Mouse (Mus musculus): Measurements from ENCODE around the gene Zfp536. TPM values are rescaled to one million over a fixed set of nuclear protein-coding genes. Genes with fewer than 3 reads are reported as not detected.
"Not testable (repeated sequence)": the region's sequence is repeated elsewhere in the genome, so short reads cannot be mapped to it uniquely, and the experiment has no call there.

Zfp536 gene
- polyA plus RNA-seq, 1 experiment from 2014 or later = 3.2 TPM

DNA sequence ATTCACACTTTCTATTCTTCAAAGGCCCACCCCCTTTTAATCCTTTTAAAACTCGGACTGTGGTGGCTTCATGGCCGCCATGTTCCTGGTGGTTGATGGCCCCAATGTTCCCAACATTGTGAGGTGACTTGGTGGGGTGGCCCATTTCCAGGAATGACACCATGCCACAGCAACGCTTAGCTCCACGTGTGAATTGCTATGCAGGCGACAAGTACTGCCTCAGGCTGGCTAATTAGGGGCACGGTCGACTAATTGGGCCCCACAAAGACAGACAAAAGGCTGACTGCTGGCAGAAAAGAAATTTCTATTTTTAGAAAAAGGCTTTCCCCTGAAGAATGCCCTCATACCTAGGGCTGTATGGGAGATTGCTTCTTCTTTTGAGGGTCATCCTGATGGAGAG is 154.2 kb downstream of the Zfp536 start:
- no peak overlapping the region for H3K27ac ChIP-seq (ENCODE audit: low read length)
- H3K9me3 ChIP-seq (ENCODE audit: low read length) = no peaks in the 10 kb centered on the region
- no peaks in the 10 kb centered on the region for H3K27me3 ChIP-seq (replicated peaks; ENCODE audit: insufficient read depth, low read length)
- no peaks in the 10 kb centered on the region for H3K36me3 ChIP-seq (ENCODE audit: insufficient read depth, low read length)
- ATAC-seq (no peak), DNase-seq (ENCODE audit: low spot score) (no peak)
- 79% methylated on average over 7 of the region's 7 CpGs for WGBS
- no peaks in the 10 kb centered on the region for H3K4me1 ChIP-seq (ENCODE audit: insufficient read depth, low read depth, low read length)
- no peak overlapping the region for H3K4me3 ChIP-seq (ENCODE audit: low read depth, low read length)
- TF ChIP-seq EP300 (IDR thresholded peaks at IDR 0.05) = no peak
- TF ChIP-seq CTCF (IDR thresholded peaks at IDR 0.05) = no peak
- H3K9ac ChIP-seq (replicated peaks; ENCODE audit: low read depth) = no peak overlapping the region
- no peak overlapping the region for H3K4me2 ChIP-seq (replicated peaks; ENCODE audit: low read depth, low read length)

DNA sequence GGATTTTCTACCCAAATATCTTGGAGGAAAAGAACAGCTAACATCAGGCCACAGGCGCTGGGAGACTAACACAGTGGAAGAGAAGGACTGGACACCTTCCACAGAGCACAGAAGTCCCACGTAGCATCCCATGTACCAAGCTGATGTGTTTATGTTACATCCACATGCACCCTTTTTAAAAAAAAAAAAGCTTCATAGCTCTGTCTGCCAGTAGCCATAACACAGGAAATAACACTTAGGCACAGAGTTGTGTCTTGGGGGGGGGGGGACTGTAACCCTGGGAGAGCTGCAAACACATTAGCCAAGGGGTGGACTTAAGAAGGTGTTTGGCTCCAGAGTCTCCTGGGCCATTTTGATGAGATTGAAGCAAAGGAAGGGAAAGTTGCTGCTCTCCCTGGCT is 155.6 kb downstream of the Zfp536 start:
- peak; percentile 16 for DNase-seq (ENCODE audit: low spot score)
- peak; percentile 57 for ATAC-seq
- Histone ChIP-seq H3K27ac (ENCODE audit: low read length) (no peak overlapping the region), H3K9me3 (ENCODE audit: low read length) (no peaks in the 10 kb centered on the region), H3K27me3 (replicated peaks; ENCODE audit: insufficient read depth, low read length) (no peaks in the 10 kb centered on the region), H3K4me2 (replicated peaks; ENCODE audit: low read depth, low read length) (no peak overlapping the region), H3K9ac (replicated peaks; ENCODE audit: low read depth) (no peak overlapping the region), H3K36me3 (ENCODE audit: insufficient read depth, low read length) (no peaks in the 10 kb centered on the region), H3K4me3 (ENCODE audit: low read depth, low read length) (no peak overlapping the region), H3K4me1 (ENCODE audit: insufficient read depth, low read depth, low read length) (no peaks in the 10 kb centered on the region)
- TF ChIP-seq CTCF (IDR thresholded peaks at IDR 0.05) (no peak), EP300 (IDR thresholded peaks at IDR 0.05) (no peak)
- WGBS = 49% methylated on average over 2 of the region's 2 CpGs

DNA sequence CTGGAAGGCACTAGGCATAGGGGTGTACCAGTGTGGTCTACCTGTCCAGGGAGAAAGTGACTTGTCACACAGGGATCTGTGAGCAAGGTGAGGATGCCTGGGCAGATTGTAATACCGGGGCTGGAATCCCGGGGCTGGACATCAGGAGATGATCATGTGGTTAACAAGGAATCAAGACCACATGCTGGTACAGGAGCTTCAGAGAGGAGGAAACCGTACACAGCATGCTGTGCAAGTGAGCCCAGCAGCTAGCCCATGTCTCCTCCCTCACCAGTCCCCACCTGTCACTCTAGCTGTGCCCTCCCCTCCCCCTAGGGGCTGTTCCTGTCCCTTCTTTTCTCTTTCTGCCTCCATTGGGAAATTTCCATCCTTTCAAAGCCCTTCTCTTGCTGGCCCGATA is 157.5 kb downstream of the Zfp536 start:
- TF ChIP-seq EP300 (IDR thresholded peaks at IDR 0.05) = no peak
- no peak for TF ChIP-seq CTCF (IDR thresholded peaks at IDR 0.05)
- H3K4me3 ChIP-seq (ENCODE audit: low read depth, low read length) = no peak overlapping the region
- WGBS = 90% methylated on average over 4 of the region's 4 CpGs

DNA sequence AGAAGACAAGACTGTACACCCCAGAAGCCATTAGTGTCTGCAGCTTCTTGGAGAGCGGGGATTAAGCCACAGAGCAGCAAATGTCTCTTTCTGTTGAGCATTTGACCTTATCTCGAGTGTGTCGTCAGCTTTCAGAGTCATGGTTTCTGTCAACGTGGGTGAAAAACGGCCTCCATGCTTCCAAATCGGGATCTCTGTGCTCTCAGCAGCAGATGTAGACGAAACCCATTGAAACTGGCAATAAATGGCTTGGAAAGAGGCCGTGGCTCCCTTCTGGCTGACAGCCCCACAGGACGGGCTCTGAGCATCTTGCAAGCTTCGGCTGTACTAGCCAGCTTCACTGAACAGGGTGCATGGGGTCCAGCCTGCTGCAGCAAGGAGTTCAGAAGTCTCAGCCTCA is 159.1 kb downstream of the Zfp536 start:
- TF ChIP-seq CTCF (IDR thresholded peaks at IDR 0.05) (no peak), EP300 (IDR thresholded peaks at IDR 0.05) (no peak)
- ATAC-seq (no peak), DNase-seq (ENCODE audit: low spot score) (no peak)
- Histone ChIP-seq H3K27ac (ENCODE audit: low read length) (no peak overlapping the region), H3K4me2 (replicated peaks; ENCODE audit: low read depth, low read length) (no peak overlapping the region), H3K9ac (replicated peaks; ENCODE audit: low read depth) (no peak overlapping the region), H3K4me1 (ENCODE audit: insufficient read depth, low read depth, low read length) (no peaks in the 10 kb centered on the region), H3K27me3 (replicated peaks; ENCODE audit: insufficient read depth, low read length) (no peaks in the 10 kb centered on the region), H3K4me3 (ENCODE audit: low read depth, low read length) (no peak overlapping the region), H3K9me3 (ENCODE audit: low read length) (no peaks in the 10 kb centered on the region), H3K36me3 (ENCODE audit: insufficient read depth, low read length) (no peaks in the 10 kb centered on the region)
- 54% methylated on average over 10 of the region's 10 CpGs for WGBS

More for the DNA sequence above, 157.5 kb downstream of the Zfp536 start:
- no peaks in the 10 kb centered on the region for H3K4me1 ChIP-seq (ENCODE audit: insufficient read depth, low read depth, low read length)
- ATAC-seq = no peak
- H3K4me2 ChIP-seq (replicated peaks; ENCODE audit: low read depth, low read length) = no peak overlapping the region
- H3K9ac ChIP-seq (replicated peaks; ENCODE audit: low read depth) = no peak overlapping the region
- H3K27ac ChIP-seq (ENCODE audit: low read length) = no peak overlapping the region
- H3K36me3 ChIP-seq (ENCODE audit: insufficient read depth, low read length) = no peaks in the 10 kb centered on the region
- no peaks in the 10 kb centered on the region for H3K9me3 ChIP-seq (ENCODE audit: low read length)
- no peak for DNase-seq (ENCODE audit: low spot score)
- no peaks in the 10 kb centered on the region for H3K27me3 ChIP-seq (replicated peaks; ENCODE audit: insufficient read depth, low read length)

DNA sequence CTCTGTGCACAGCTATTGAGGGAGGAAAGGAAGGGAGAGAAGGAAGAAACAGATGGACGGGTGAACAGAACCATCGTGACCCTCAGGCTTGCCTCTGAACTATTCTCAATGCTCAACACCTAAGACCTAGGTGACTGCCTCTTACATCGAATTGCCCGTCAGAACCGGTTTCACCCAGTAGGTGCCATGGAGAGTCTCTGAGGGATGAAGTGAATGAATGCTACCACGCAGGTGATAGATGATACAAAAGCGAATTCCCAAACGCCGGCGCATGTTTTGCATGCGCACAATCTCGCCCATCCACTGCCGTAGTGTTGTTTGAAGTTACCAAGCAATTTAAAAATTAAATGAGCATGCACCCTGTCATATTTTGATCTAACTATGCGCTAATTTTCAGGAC is 164.9 kb downstream of the Zfp536 start:
- no peak overlapping the region for H3K9ac ChIP-seq (replicated peaks; ENCODE audit: low read depth)
- H3K4me1 ChIP-seq (ENCODE audit: insufficient read depth, low read depth, low read length) = no peaks in the 10 kb centered on the region
- H3K4me2 ChIP-seq (replicated peaks; ENCODE audit: low read depth, low read length) = no peak overlapping the region
- no peak overlapping the region for H3K4me3 ChIP-seq (ENCODE audit: low read depth, low read length)
- H3K9me3 ChIP-seq (ENCODE audit: low read length) = no peaks in the 10 kb centered on the region
- WGBS = 96% methylated on average over 14 of the region's 14 CpGs
- no peaks in the 10 kb centered on the region for H3K36me3 ChIP-seq (ENCODE audit: insufficient read depth, low read length)
- H3K27me3 ChIP-seq (replicated peaks; ENCODE audit: insufficient read depth, low read length) = no peaks in the 10 kb centered on the region
- ATAC-seq (no peak), DNase-seq (ENCODE audit: low spot score) (no peak)
- no peak overlapping the region for H3K27ac ChIP-seq (ENCODE audit: low read length)
- no peak for TF ChIP-seq EP300 (IDR thresholded peaks at IDR 0.05)
- no peak for TF ChIP-seq CTCF (IDR thresholded peaks at IDR 0.05)

DNA sequence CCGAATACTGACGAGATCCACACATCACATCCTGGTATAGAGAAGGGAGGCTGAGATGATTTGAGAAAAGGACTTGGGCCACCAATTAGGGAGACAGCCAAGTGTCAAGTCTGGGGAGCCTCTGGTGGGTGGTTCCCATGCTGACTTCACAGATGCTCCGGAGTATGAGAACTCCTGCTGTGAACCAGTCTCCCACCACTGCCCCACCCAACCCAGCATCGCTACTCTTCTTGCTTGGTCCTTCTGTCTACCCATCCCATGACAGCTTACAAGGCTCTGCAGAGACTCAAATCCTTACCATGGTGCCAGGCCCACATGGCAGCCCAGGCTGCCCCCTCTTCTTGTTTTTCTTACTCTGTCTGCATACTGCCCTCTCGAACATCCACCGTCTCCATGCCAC is 165.5 kb downstream of the Zfp536 start:
- no peak for TF ChIP-seq EP300 (IDR thresholded peaks at IDR 0.05)
- H3K9me3 ChIP-seq (ENCODE audit: low read length) = no peaks in the 10 kb centered on the region
- no peaks in the 10 kb centered on the region for H3K27me3 ChIP-seq (replicated peaks; ENCODE audit: insufficient read depth, low read length)
- ATAC-seq = no peak
- DNase-seq (ENCODE audit: low spot score) = no peak
- H3K4me3 ChIP-seq (ENCODE audit: low read depth, low read length) = no peak overlapping the region
- no peak overlapping the region for H3K9ac ChIP-seq (replicated peaks; ENCODE audit: low read depth)
- no peaks in the 10 kb centered on the region for H3K4me1 ChIP-seq (ENCODE audit: insufficient read depth, low read depth, low read length)
- H3K27ac ChIP-seq (ENCODE audit: low read length) = no peak overlapping the region
- no peaks in the 10 kb centered on the region for H3K36me3 ChIP-seq (ENCODE audit: insufficient read depth, low read length)
- no peak overlapping the region for H3K4me2 ChIP-seq (replicated peaks; ENCODE audit: low read depth, low read length)
- WGBS = 91% methylated on average over 6 of the region's 6 CpGs

DNA sequence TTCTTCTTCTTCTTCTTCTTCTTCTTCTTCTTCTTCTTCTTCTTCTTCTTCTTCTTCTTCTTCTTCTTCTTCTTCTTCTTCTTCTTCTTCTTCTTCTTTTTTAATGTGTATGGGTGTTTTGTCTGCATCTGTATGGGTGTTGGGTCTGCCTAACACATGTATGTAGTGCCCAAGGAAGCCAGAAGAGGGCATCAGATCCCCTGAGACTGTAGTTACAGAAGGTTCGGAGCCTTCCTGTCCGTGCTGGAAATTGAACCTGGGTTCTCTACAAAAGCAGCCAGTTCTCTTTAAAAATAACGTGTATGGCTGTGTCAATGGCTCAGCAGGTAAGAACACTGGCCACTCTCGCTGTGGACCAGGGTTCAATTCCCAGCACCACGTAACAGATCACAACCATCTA is 167.0 kb downstream of the Zfp536 start:
- Histone ChIP-seq H3K36me3 (ENCODE audit: insufficient read depth, low read length) (no peaks in the 10 kb centered on the region), H3K4me2 (replicated peaks; ENCODE audit: low read depth, low read length) (no peak overlapping the region), H3K9me3 (ENCODE audit: low read length) (no peaks in the 10 kb centered on the region), H3K27me3 (replicated peaks; ENCODE audit: insufficient read depth, low read length) (no peaks in the 10 kb centered on the region), H3K27ac (ENCODE audit: low read length) (no peak overlapping the region), H3K4me3 (ENCODE audit: low read depth, low read length) (no peak overlapping the region), H3K9ac (replicated peaks; ENCODE audit: low read depth) (no peak overlapping the region), H3K4me1 (ENCODE audit: insufficient read depth, low read depth, low read length) (no peaks in the 10 kb centered on the region)
- ATAC-seq (no peak), DNase-seq (ENCODE audit: low spot score) (no peak)
- 78% methylated on average over 5 of the region's 5 CpGs for WGBS
- TF ChIP-seq CTCF (IDR thresholded peaks at IDR 0.05) (peak; percentile 15; the same call in 1 of the 2 replicates), EP300 (IDR thresholded peaks at IDR 0.05) (no peak)

DNA sequence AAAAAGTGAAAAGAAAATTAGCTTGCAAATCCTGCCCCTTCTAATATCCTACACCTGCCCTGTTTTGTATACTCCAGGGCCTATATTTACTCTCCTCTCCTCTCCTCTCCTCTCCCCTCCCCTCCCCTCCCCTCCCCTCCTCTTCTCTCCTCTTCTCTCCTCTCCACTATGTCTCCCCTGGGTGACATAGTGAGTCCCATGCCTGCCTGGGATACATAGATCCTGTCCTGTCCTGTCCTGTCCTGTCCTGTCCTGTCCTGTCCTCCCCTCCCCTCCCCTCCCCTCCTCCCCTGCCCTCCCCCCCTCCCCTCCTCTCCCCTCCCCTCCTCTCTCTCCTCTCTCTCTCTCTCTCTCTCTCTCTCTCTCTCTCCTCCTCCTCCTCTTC is 169.9 kb downstream of the Zfp536 start:
- H3K27me3 ChIP-seq (replicated peaks; ENCODE audit: insufficient read depth, low read length); DNase-seq (ENCODE audit: low spot score); H3K9me3 ChIP-seq (ENCODE audit: low read length); H3K4me2 ChIP-seq (replicated peaks; ENCODE audit: low read depth, low read length); ATAC-seq; H3K27ac ChIP-seq (ENCODE audit: low read length); H3K9ac ChIP-seq (replicated peaks; ENCODE audit: low read depth); H3K4me1 ChIP-seq (ENCODE audit: insufficient read depth, low read depth, low read length); H3K4me3 ChIP-seq (ENCODE audit: low read depth, low read length); H3K36me3 ChIP-seq (ENCODE audit: insufficient read depth, low read length): not testable (repeated sequence)

Measured in lung, postnatal 0 days (tissue).